In the genomic region with DNA sequence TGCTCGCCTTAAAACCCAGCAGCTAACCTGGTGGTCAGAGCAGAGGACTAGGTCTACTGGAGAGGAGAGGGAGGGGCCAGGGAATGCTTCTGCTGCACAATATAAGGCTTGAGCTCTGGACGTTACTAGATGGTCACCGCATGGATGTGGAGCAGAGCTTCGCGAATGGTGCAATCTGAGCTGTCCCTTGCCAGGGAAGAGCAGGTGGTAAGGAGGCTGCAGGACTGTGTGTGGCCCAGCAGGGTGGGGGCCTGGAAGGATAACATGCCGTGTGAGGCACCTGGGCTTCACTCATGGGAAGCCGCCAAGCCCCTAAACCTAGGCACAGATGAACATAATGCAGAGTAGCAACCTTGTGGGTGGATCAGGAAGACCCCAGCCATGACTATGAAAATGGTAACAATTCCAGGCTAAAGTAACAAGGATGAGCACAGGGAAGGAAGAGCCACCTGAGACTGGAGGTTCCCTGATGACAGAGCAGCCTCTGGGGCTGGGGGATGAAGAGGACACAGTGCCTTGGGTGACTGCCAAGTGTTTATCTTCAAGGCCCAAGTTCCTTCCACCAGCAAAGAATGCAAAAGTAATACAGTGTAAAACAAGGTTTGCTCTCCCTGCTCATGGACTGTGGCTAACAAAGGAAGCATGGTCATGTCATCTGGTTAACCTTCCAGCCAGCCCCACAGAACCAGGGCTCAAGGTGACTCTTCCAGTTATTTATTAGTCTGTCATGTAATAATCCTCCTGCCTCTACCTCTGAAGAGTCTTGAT, we compare ENCODE assay signal across 8 mouse cellular contexts. TPM values are rescaled to one million over a fixed set of nuclear protein-coding genes. Genes with fewer than 3 reads are reported as not detected.
DNase-seq lines count a peak whose midpoint lies in the region; ATAC-seq and TF ChIP-seq lines count a peak whose summit lies in the region.

No protein-coding gene starts in this region.

- peaks cover 19% of the 10 kb centered on the region for H3K4me1 ChIP-seq in liver, adult 2 months (ENCODE audit: control insufficient read depth, insufficient read depth, low read length)
- H3K4me1 ChIP-seq in liver, embryonic 11.5 days (replicated peaks; ENCODE audit: control insufficient read depth, insufficient read depth, low read length): peaks cover 20% of the 10 kb centered on the region
- H3K4me1 ChIP-seq in hindbrain, embryonic 10.5 days (replicated peaks): peaks cover 45% of the 10 kb centered on the region
- H3K4me1 ChIP-seq in limb, embryonic 15.5 days: peaks cover 10% of the 10 kb centered on the region

- H3K9ac ChIP-seq in liver, adult 2 months (ENCODE audit: low read depth, low read length): no peak overlapping the region
- H3K9ac ChIP-seq in liver, embryonic 11.5 days (ENCODE audit: low read depth, low read length): no peak overlapping the region
- no peak overlapping the region for H3K9ac ChIP-seq in limb, embryonic 15.5 days

- peak overlapping the region; percentile 59 for H3K27ac ChIP-seq in liver, adult 2 months (replicated peaks; ENCODE audit: insufficient read depth, low read depth, low read length)
- no peak overlapping the region for H3K27ac ChIP-seq in liver, embryonic 11.5 days (ENCODE audit: low read depth, low read length)
- H3K27ac ChIP-seq in hindbrain, embryonic 10.5 days: peak overlapping the region; percentile 69
- no peak overlapping the region for H3K27ac ChIP-seq in limb, embryonic 15.5 days

- ATAC-seq in liver, embryonic 11.5 days (replicated peaks; ENCODE audit: low FRiP score): no peak; the same call in 1 of the 2 replicates
- ATAC-seq in limb, embryonic 15.5 days (ENCODE audit: insufficient number of reproducible peaks, low FRiP score, low TSS enrichment, low read depth): peak; percentile 52; the same call in 1 of the 2 replicates

- H3K27me3 ChIP-seq in liver, adult 2 months (ENCODE audit: control insufficient read depth, insufficient read depth, low read length): no peaks in the 10 kb centered on the region
- no peaks in the 10 kb centered on the region for H3K27me3 ChIP-seq in liver, embryonic 11.5 days (replicated peaks; ENCODE audit: control insufficient read depth, insufficient read depth, low read length)
- no peaks in the 10 kb centered on the region for H3K27me3 ChIP-seq in hindbrain, embryonic 10.5 days (ENCODE audit: insufficient read depth, poor library complexity, severe bottlenecking)
- no peaks in the 10 kb centered on the region for H3K27me3 ChIP-seq in limb, embryonic 15.5 days

- no peak for TF ChIP-seq POLR2A in liver, adult 2 months (IDR thresholded peaks at IDR 0.05; ENCODE audit: extremely low read depth, insufficient read depth, low read length)

- H3K9me3 ChIP-seq in liver, embryonic 11.5 days (ENCODE audit: control insufficient read depth, low read length): no peaks in the 10 kb centered on the region
- H3K9me3 ChIP-seq in hindbrain, embryonic 10.5 days: no peaks in the 10 kb centered on the region
- H3K9me3 ChIP-seq in limb, embryonic 15.5 days: no peaks in the 10 kb centered on the region

- DNase-seq in liver, adult 2 months (ENCODE audit: extremely low read depth, low read depth, low spot score): peak; percentile 45
- DNase-seq in liver, embryonic 11.5 days (ENCODE audit: low spot score): no peak
- DNase-seq in cerebellum, postnatal 14 days: peak; percentile 65 to 77
- DNase-seq in hindbrain, embryonic 10.5 days (ENCODE audit: low spot score): no peak
- no peak for DNase-seq in B cell, adult 2 months
- no peak for DNase-seq in right cerebral cortex, postnatal 36 days (ENCODE audit: low spot score in 2 of 2)
- DNase-seq in left cerebral cortex, adult 9 months (ENCODE audit: low spot score in 2 of 2): no peak

- TF ChIP-seq CTCF in liver, adult 2 months (IDR thresholded peaks at IDR 0.05; ENCODE audit: low read depth, low read length): no peak

- no peaks in the 10 kb centered on the region for H3K36me3 ChIP-seq in liver, adult 2 months (ENCODE audit: control insufficient read depth, insufficient read depth, low read length)
- no peaks in the 10 kb centered on the region for H3K36me3 ChIP-seq in liver, embryonic 11.5 days (ENCODE audit: control insufficient read depth, insufficient read depth, low read length)
- 0 out of 2 replicates have a peak, but pooled peaks cover 6% of the 10 kb centered on the region for H3K36me3 ChIP-seq in hindbrain, embryonic 10.5 days
- H3K36me3 ChIP-seq in limb, embryonic 15.5 days: no peaks in the 10 kb centered on the region

- no peak overlapping the region for H3K4me2 ChIP-seq in liver, embryonic 11.5 days
- no peak overlapping the region for H3K4me2 ChIP-seq in limb, embryonic 15.5 days

- 64% methylated on average over 7 of the region's 7 CpGs for WGBS in liver, adult 2 months
- 77% methylated on average over 7 of the region's 7 CpGs for WGBS in liver, embryonic 11.5 days
- 74% methylated on average over 7 of the region's 7 CpGs for WGBS in hindbrain, embryonic 10.5 days
- WGBS in limb, embryonic 15.5 days: 71% methylated on average over 7 of the region's 7 CpGs

- H3K4me3 ChIP-seq in liver, adult 2 months (ENCODE audit: insufficient read depth, low read depth, low read length): no peak overlapping the region
- H3K4me3 ChIP-seq in liver, embryonic 11.5 days (ENCODE audit: low read depth, low read length): no peak overlapping the region
- H3K4me3 ChIP-seq in hindbrain, embryonic 10.5 days: peak overlapping the region; percentile 51
- no peak overlapping the region for H3K4me3 ChIP-seq in limb, embryonic 15.5 days

- H3K79me2 ChIP-seq in liver, adult 2 months (ENCODE audit: control insufficient read depth, insufficient read depth, low read length): peaks cover 17% of the 10 kb centered on the region

RNA-seq across cellular contexts. Expression of gene Rufy3, which starts 21.8 kb away (rescaled TPM):
- 27.9 and 31.6 TPM in 2 replicates for total RNA-seq in liver, adult 2 months (2014; rRNA removed)
- 7.6 and 9.7 TPM in 2 replicates for polyA plus RNA-seq in liver, adult 2 months (2012; rRNA removed)
- 9.1 and 10.7 TPM in 2 replicates for polyA plus RNA-seq in liver, embryonic 11.5 days (2014; fragmentation: Nextera tagmentation; extraction: Ambion mirVana)
- polyA plus RNA-seq in hindbrain, embryonic 10.5 days (2016; fragmentation: Nextera tagmentation; extraction: Ambion mirVana): 50.6 and 103 TPM in 2 replicates
- polyA plus RNA-seq in limb, embryonic 15.5 days (2015; fragmentation: Nextera tagmentation; extraction: Ambion mirVana): 9.2 and 10.6 TPM in 2 replicates

RNA-seq across cellular contexts. Expression of gene Utp3, which starts 32.3 kb away (rescaled TPM):
- 16.5 and 20.0 TPM in 2 replicates for total RNA-seq in liver, adult 2 months (2014; rRNA removed)
- 7.4 and 7.9 TPM in 2 replicates for polyA plus RNA-seq in liver, adult 2 months (2012; rRNA removed)
- polyA plus RNA-seq in liver, embryonic 11.5 days (2014; fragmentation: Nextera tagmentation; extraction: Ambion mirVana): 74.5 and 77.7 TPM in 2 replicates
- polyA plus RNA-seq in hindbrain, embryonic 10.5 days (2016; fragmentation: Nextera tagmentation; extraction: Ambion mirVana): 48.2 and 73.7 TPM in 2 replicates
- polyA plus RNA-seq in limb, embryonic 15.5 days (2015; fragmentation: Nextera tagmentation; extraction: Ambion mirVana): 68.7 and 71.3 TPM in 2 replicates

RNA-seq across cellular contexts. Expression of gene Jchain, which starts 58.9 kb away (rescaled TPM):
- 0.55 and 4.4 TPM in 2 replicates for total RNA-seq in liver, adult 2 months (2014; rRNA removed)
- polyA plus RNA-seq in liver, adult 2 months (2012; rRNA removed): 0.54 and 0.83 TPM in 2 replicates
- polyA plus RNA-seq in liver, embryonic 11.5 days (2014; fragmentation: Nextera tagmentation; extraction: Ambion mirVana): 0.23 TPM in 1 of 2 replicates, not detected in the other
- polyA plus RNA-seq in hindbrain, embryonic 10.5 days (2016; fragmentation: Nextera tagmentation; extraction: Ambion mirVana): 0.34 TPM in 1 of 2 replicates, not detected in the other
- 0.29 and 0.33 TPM in 2 replicates for polyA plus RNA-seq in limb, embryonic 15.5 days (2015; fragmentation: Nextera tagmentation; extraction: Ambion mirVana)

Comparison
In these comparisons a context has a peak if more than half of its experiments do, and no peak if none do; other contexts are left out.
1. DNase-seq: peak in liver, adult 2 months (single experiment) and cerebellum, postnatal 14 days (2 of 2); none in liver, embryonic 11.5 days (single experiment), hindbrain, embryonic 10.5 days (single experiment), B cell, adult 2 months (0 of 2), right cerebral cortex, postnatal 36 days (0 of 2) and left cerebral cortex, adult 9 months (0 of 2).
2. H3K27ac ChIP-seq: peak in liver, adult 2 months (single experiment) and hindbrain, embryonic 10.5 days (single experiment); none in liver, embryonic 11.5 days (single experiment) and limb, embryonic 15.5 days (single experiment).